Mouse (Mus musculus) natural killer cell, adult 2 months (primary cell): ENCODE measurements around the gene Osbp2.

ENCODE experiments used
- DNase-seq, 2 experiments: peaks; one replicate each; pipeline ENCODE4 v3.0.0; 2022; ENCODE audit warnings: low spot score in 2 of 2

The Osbp2 gene

DNA sequence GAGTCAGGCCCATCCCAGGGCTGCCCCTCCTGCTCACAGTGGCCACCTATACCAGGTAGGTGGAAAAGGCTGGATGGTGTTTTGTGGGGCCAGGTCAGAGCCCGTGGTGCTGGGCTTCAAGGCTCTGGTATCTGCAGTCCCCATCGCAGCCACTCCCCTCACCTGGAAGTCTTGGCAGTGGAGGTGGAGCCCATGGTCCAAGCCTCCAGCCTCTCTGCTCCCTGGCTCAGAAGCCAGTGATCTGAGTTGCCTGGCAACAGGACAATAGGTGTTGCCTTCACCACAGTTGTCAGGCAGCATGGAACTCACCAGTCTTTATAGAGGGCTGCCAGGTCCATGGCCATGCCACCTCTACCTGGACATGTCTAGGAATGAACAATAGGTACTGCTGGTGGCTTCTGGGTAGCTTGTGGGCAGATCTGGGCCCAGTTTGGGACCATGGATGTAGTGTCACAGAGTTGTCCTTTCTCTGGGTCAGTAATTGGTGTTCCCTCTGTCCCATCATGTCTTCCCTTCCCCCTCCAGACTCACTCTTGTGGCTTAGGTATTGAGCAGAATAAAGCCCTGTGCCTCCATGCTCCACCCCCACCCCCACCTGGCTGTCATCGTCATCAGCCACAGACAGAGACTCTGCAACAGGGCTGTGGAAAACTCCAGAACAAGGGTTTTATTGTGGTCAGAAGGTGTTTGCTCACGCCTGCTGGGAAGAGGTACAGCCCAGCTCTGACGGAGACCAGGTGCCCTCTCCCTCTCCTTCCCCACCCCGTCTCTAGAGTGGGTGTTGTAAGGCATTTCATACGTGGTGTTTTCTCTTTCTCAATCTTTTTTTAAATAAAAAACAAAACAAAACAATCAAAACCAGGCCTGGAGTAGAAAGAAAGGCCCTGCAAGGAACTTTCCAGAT, 160.4 kb downstream of the Osbp2 start:
- no peak for DNase-seq

DNA sequence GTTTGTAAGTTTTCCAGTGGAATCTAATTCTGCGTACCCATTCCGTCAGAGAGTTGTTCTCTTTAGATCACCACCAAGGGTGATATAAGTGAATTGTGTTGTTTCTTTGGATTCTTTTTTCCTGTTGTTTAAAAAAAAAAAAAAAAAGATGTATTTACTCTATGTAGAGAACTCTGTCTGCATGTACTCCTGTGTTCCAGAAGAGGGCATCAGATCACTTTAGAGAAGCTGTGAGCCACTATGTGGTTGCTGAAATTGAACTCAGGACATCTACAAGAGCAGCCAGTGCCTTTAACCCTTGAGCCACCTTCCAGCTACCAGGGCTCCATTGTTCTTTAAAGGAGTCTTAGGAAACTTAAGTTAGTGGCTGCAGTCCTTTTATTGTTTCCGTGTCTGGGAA, 166.3 kb downstream of the Osbp2 start:
- DNase-seq: no peak

DNA sequence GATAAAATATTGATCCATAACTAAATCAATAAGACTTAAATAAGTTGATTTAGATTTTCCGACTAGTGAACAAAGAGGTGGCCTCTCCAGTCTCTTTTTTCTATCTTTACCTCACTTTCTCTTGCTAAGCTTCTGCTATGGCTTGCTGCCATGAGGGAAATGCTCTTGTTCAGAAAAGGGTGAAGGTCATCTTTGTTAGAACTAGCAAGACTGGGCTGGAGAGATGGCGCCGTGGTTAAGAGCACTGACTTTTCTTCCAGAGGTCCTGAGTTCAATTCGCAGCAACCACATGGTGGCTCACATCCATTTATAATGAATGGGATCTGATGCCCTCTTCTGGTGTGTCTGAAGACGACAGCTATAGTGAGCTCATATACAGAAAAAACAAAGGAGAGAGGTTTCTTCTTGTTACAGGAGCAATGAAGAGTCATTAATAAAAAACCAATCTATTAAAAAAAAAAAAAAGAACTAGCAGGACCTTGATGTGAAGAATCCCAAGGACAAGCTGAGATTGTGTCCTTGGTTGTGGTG, 167.6 kb downstream of the Osbp2 start:
- DNase-seq: no peak

DNA sequence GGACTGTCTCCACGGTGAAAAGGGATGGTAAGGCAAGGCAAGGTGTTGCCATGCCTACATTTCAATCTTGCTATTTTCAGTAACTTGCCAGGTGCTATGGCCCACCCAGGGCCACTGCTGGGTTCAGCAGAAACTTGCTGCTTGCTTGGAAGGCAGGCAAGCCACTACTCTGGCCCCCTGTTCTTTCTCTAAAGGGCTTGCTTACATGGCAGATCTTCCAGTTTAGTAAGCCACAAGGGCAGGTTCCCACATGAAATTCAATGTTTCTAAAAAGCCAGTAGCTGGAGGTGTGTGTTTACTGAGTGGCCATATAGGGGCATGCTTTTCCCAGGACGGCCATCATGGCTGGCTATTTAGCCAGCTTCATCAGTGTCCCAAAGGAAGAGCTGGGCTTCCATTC, 172.0 kb downstream of the Osbp2 start:
- no peak for DNase-seq

DNA sequence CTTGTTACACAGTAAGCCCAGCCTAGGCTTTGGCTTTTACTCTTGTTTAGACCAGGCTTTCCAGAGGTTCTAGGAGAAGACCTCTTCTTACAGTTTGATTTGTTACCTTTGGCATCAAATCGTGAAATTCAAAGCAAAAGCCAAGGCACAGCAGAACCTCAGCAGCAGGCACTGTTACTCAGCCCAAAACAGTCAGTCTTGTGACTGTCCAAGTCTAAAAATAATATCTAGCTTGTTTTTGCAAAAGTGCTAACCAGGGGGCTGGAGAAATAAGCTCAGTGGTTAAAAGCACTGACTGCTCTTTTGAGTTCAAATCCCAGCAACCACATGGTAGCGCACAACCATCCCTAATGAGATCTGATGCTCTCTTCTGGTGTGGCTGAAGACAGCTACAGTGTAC, 176.8 kb downstream of the Osbp2 start:
- no peak for DNase-seq

DNA sequence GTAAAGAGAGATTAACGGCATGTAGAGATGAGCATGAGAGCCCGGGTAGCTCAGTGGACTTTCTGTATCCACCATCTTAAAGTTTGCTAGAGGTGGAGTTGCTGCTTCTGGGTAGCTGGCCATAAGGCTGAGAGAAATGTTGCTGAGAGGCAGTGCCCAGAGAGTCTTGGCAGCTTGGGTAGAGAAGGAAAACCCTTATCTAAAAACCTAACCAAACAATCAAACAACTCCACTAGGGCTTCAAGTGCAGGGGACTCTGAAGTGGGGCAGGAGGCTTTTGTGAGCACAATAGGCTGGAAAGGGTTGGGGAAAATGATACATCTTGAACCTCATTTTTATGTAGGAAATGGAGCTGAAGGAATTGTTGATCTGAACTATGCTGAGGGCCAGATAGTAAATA, 177.4 kb downstream of the Osbp2 start:
- no peak for DNase-seq

DNA sequence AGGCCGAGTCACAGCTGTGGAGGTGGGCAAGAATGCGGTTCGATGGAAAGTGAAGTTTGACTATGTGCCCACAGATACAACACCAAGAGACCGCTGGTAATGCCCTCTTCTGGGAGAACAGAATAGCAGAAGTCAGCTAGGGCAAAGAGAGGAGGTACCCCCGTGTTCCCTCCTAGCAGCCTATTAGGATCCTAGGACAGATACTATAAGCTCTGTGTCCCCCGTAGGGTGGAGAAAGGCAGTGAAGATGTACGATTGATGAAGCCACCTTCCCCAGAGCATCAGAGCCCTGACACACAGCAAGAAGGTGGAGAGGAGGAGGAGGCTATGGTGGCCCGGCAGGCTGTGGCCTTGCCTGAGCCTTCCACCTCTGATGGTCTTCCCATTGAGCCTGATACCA, 178.3 kb downstream of the Osbp2 start:
- no peak for DNase-seq

DNA sequence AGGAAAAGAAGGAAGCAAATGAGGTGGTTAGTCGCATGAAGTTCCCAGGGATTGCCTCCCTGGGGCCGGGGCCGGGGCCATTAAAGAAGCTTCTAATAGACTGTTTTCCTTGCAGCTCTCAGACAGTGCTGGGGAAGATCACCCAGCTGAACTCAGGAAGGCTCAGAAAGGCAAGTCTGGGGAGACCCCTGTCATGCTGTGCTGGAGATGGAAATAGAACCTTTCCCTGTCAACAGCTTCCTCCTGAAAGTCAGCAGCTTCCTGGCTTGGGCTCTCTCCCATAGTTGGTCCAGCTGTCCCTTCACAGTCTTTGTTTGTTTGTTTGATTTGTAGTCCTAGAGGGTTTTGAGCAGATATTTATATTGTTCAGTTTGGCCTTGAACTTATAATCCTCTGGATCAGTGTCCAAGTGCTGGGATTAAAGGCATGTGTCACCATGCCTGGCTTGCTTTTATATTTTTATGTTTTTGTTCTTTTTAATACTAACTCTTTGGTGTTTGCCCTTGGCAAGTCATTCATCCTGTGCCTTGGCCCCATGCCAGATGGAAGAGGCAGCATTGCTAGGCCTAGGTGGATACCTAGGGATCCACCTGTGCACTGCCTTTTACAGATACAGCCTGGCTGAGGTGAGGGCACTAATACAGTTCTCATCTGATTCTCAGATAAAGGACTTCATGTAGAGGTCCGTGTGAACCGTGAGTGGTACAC, 178.8 kb downstream of the Osbp2 start:
- no peak for DNase-seq

DNA sequence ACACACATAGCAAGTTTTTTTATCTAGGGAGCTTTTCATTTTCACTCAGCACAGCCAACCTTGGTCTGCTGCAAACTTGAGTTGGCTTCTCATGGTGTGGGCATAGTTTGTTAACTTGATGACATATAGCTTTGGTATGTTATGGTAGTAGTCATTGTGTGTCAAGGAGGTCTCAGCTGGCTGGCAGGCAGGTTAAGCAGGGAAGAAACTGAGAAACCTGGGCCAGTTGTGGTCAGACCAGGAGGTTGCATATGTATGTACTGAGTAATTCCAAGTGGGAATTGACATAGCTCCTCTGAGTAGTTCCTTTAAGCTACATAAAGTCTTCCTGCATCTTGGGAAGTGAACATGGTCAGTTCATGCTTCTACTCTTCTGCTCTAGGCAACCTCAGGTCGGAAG, 179.5 kb downstream of the Osbp2 start:
- DNase-seq: no peak

DNA sequence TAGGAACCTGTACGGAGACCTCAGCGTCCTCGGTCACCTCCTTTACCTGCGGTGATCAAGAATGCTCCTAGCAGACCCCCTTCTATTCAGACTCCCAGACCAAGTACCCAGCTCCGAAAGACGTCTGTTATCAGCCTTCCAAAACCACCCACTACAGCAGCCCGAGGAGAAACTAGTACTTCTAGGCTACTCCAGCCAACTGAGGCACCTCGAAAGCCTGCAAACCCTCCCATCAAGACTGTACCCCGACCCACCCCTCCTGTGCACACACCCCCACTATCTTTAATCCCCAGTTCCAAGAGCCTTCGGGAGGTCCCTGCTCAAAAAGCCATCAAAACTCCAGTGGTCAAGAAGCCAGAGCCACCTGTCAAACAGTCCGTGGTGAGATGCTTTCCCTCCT, 180.0 kb downstream of the Osbp2 start:
- DNase-seq: no peak

DNA sequence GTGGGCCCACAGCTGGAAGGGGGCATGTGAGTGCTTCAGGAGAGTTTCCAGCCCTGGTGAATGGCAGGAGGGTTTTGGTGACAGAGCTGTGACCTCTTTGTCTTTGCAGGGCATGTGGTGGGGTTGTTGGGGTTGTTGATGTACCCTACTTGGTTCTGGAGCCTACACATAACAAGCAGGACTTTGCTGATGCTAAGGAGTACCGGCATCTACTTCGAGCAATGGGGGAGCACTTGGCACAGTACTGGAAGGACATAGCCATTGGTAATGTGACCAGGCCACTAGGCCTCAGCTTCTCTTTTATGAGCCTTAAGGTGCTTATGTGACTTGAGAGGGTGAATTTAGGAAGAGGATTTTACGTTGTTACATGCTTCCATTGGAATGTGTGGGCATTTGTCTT, 183.9 kb downstream of the Osbp2 start:
- DNase-seq: no peak

DNA sequence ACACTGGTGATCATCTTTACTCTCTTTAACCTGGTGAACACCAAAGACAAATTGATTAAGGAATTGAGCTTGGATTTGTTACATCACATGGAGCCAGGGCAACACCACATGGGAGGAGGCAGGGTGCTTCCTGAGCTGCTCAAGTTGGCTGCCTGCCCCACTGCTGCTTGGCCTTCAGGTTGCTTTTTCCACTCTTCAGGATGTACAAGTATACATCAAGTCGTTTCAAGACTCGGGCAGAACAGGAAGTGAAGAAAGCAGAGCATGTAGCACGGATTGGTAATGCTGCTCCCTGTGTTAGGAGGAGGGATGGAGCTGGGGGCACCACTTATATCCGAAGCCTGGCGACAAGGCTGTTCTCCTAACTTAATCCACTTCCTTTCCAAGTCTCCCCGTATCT, 186.5 kb downstream of the Osbp2 start:
- DNase-seq: no peak

DNA sequence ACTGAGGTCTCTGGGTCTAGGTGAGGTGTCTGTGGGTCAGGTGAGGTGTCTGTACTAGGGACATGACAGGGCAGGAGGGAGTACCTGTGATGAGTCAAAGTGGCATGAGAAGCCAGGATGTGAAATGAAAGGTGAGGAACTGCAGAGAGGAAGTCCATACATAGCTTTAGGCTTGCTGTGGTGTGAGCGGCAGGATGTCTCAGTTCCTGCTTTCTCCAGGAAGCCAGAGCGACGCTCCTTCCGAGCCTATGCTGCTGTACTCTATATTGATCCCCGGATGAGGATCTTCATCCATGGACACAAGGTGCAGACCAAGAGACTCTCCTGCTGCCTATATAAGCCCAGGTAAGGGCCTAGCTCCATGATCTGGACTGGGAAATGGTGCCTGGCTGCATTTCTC, 187.3 kb downstream of the Osbp2 start:
- DNase-seq: no peak

DNA sequence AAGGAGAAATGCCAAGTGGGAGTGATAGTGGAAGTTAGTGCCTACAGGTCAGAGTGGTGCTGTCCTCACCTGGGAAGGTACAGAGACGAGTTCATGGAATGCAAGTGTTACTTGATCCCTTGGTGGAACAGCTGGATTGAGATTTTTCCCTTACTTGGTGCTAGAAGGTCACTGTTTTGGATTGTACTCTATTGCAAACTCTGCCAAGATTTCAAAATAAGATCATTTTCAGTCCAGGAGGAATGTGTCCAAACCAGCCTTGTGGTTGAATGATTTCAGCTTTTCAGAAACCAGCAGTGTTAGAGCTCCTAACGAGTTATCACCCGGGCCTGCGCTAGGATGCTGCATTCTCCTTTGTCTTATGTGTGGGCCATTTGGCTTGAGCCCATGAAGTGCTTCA, 189.2 kb downstream of the Osbp2 start:
- no peak for DNase-seq

DNA sequence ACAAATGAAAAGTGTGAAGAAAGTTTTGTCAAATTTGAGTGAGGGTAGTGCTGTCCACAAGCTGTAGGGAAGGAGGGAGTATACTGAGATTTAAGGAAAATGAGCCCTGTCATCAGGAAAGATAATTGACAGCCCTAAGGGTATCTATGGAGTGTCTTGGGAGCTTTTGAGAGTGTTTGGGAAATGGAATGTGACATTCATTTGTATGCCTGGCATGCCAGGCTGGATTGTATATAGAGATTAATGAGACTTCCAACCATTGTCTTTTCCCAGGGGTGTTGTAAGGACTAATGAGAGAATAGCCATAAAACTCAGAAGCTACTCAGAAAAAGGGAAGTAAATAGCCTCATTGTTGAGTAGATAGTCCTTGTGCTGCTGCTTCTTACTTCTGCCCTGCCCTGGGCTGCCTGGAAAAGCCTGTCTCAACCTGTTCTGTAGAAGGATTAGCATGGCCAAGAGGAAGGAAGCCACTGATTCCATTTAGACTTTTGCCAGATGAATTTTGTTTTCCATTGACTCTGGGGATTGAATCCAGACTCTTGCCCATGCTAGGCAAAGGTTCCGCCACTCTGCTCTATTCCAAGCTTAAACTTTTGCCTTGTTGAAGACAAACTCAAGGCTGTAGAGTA, 192.6 kb downstream of the Osbp2 start:
- no peak for DNase-seq

DNA sequence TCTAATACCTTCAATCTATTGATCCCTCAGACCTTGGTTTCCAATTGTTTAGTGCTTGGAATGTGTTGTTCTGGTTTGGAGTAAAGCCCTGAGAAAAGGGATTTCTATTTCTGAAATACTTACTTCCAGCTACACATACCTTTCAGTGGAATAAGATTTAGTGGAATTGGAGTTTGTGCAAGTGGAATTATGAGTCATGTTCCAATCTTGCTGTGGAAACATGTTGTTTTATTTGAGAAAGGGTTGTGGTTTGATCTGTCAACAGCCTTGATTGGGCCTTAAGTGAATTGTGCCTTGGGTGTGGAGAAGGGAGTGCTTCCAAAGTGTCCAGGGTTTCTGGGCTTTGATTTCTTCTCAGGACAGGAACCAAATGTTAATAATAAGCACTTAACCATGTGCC, 193.9 kb downstream of the Osbp2 start:
- DNase-seq: no peak

DNA sequence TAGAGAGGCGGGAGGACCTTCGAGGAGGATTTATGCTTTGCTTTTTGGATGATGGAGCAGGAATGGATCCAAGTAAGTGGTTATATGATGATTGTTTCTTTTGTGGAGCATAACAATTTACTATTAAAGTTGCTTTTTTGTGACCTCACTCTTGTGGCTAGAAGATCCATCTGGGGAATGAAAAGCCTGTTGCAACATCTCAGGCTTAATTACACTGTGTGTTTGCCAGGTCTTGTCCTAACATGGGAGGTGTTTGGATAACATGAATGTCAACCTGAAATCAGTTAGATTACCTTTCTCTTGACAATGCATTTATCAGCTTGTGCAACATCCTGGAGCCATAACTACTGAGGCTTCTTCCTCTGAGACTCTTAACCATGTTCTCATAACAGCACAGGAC, 194.9 kb downstream of the Osbp2 start:
- DNase-seq: no peak

DNA sequence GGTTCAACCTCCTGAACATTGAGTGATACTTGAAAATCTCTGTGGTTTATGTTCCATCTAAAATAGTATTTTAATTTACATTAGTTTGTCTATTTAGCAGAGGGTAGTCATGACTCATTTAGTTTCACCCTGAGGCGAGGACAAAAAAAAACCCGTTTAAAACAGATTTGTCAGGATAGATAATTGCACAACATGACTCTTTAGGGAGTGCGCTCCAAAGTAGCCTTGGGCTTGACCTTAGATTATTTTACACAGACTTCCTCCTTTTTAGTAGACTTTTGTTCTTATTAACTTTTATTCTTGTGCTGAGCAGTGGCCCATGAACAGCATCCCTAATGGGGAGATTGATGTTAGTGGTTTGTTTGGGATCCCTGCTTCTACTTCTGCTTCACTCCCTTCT, 196.2 kb downstream of the Osbp2 start:
- DNase-seq: no peak

DNA sequence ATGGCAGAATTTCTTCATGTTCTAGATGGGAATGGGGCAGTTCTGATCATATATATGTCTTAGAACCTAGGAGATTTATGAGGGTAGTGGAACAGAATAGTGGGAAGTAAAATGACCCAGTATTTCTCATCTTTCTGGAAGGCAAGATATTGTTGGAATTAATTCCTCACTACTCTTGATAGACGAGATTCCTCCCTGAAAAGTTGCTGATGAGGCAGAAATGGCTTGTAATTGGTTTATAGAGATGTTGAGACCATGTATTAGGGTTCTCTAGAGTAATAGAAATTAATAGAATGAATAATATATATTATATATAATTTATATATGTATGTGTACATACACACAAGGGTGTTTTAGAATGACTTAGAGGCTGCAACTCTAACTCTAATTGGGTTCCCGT, 201.7 kb downstream of the Osbp2 start:
- no peak for DNase-seq
